Mouse (Mus musculus) heart, postnatal 36 days (tissue): ENCODE measurements around the gene 6030468B19Rik. TPM values are rescaled to one million over a fixed set of nuclear protein-coding genes. Genes with fewer than 3 reads are reported as not detected.
"Not testable (repeated sequence)": the region's sequence is repeated elsewhere in the genome, so short reads cannot be mapped to it uniquely, and the experiment has no call there.

Experiments used
- DNase-seq, 2 experiments: peaks; one replicate each; pipeline ENCODE4 v3.0.0; 2021 to 2022
- intact Hi-C: fragments of 180-260 bp; cut with DNase I; formaldehyde crosslinking; loops from one replicate; pipeline ENCODE4 v1.15.1; 2025
- total RNA-seq, 2 experiments: library from RNA; stranded (reverse); gene quantifications; 2 replicates each; pipeline ENCODE4 v1.2.3; 2021

6030468B19Rik gene
- total RNA-seq, 2 experiments from 2014 or later, result not detected

DNA sequence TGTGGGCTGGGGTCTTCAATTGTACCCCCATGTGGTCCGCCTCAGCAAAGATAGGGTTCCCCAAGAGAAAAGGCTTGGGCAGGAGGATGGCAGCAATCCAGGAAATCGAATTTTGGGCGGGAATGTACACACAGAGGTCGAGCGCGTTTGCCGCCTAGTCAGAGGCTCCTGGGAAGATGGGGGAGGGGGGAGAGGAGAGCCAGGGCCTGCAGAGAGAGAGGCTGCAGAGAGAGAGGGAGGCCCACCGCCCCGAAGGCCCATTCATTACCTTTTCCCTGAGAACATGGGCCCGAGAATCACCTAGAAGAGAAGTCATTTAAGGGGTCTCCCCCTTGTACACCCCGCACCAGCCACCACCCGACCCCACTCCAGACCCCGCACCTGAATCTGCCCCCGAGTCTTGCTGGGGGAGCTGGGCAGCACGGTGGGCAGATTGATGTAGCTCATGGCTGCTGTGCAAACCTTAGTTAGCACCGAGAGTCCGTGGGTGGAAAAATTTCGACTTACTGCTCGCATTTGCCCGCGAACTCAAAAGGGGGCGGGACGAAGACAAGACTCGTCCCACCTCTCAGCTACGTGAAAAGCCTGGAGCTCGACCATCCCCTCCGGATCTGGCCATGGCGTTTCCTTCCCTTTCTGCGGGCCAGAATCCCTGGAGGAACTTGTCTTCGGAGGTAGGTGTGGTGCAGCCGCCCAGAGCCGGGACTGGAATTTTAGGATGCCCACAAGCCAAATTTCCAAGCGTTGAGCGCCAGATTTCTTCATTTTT lies 28.1 kb downstream of the 6030468B19Rik start, which contains the start of the genes Afmid and Tk1:
Gene Afmid (plus strand): TSS at position 592 of the 769 bp plus-strand sequence.
Gene Tk1 (minus strand): TSS at position 760 of the 769 bp plus-strand sequence.
- peak; percentile 67 to 68 for DNase-seq
- intact Hi-C loops, result loop anchor here (1.0 to 5.0 kb wide), 3 partner anchors 43 to 343 kb away; partner anchors contain the start of genes Gm11733, Tmc6 and Tmc8

DNA sequence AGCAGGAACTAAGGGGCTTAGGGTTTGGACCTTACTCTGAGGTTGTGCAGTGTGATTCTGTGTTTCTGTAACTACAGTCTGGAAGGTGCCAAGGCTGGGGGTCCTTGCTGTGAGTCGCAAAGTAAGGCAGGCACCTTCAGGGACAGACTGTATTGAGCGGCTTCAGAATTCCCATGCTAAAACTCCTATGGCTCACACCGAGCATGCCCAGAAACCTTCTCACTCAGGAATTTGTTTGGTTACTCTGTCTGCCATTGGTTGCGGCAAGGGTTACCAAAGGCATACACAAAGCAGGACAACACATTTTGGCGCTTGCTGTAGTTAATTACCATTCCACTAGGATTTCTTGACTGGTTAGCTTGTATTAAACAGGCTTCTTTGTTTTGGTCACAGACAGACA lies 28.7 kb downstream of the 6030468B19Rik start:
- DNase-seq, result no peak
- intact Hi-C loops, result loop anchor here (5.0 kb wide), 1 partner anchor 344 kb away; the partner anchor contains the start of gene Gm11733

DNA sequence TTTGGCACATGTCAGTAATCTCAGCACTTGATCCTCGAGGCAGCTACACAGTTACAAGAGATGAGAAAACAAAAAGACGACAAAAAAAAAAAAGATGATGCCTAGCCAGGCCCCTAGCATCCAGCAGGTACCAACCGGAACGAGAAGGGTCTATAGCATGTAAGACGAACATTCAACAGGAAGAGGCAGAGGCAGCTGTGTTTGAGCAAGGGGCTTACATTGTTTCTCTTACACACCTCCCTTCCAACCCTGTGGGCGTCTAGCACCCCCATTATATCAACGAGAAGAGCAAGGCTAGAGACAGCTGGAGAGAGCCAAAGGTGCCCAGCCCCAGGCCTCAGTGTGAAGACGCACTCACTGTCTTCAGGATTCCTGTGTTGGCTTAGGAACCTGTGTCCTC lies 29.5 kb downstream of the 6030468B19Rik start:
- no peak for DNase-seq
- intact Hi-C loops, result loop anchor here (5.0 kb wide), 1 partner anchor 345 kb away; the partner anchor contains the start of gene Gm11733

DNA sequence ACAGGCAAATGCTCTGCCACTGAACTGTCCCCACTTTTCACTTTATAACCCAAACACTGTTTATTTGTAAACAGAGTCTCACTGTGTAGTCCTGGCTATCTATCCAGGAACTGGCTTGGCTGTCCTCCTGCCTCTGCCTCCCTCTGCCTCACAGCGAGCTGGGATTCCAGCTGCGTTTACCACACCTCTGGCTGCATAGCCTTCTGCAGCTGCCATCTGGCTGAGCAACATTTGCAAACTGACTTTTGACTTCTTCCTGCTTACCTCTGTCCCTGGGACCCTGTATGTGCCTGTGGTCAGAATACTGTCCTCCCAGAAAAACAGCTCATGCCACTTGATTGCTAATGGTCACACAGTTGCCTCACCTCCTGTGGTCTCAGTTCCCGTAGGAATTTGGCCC lies 29.9 kb downstream of the 6030468B19Rik start:
- intact Hi-C loops, result loop anchor here (5.0 kb wide), 1 partner anchor 345 kb away; the partner anchor contains the start of gene Gm11733
- no peak for DNase-seq

GRCm38 (mm10) chr11:117828149-117828887 lies 30.9 kb downstream of the 6030468B19Rik start:
- no peak for DNase-seq
- intact Hi-C loops, result loop anchor here (5.0 kb wide), 1 partner anchor 346 kb away; the partner anchor contains the start of gene Gm11733

- peak in 1 of 2 experiments; percentile 65 for DNase-seq
- intact Hi-C loops, result loop anchor here (5.0 kb wide), 1 partner anchor 347 kb away; the partner anchor contains the start of gene Gm11733
Observed at GRCm38 (mm10) chr11:117828888-117829604, 31.6 kb downstream of the 6030468B19Rik start.

GRCm38 (mm10) chr11:117829671-117830215 lies 32.3 kb downstream of the 6030468B19Rik start:
- DNase-seq, result no peak

DNA sequence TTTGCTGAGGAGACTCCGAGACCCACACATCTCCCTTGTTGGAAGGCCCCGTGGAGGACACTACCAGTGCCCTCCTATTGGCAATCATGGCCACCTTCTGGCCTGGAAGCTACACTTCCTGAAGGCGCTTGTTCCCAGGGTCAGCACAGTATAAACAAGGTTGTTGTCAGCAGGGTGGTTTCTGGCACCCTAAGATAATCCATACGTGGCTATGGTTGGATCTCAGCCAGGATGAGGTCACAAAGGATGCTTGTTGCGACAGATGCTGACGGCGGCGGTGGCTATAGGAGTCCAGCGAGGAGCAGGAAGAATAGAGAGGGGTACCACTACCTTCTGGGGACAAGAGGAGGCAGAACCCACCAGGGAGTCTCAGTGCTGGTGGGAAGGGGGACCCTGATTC lies 32.9 kb downstream of the 6030468B19Rik start:
- no peak for DNase-seq
- intact Hi-C loops, result no loop called here

More at GRCm38 (mm10) chr11:117829671-117830215, 32.3 kb downstream of the 6030468B19Rik start:
- intact Hi-C loops, result loop anchor here (5.0 kb wide), 1 partner anchor 347 kb away; the partner anchor contains the start of gene Gm11733

DNA sequence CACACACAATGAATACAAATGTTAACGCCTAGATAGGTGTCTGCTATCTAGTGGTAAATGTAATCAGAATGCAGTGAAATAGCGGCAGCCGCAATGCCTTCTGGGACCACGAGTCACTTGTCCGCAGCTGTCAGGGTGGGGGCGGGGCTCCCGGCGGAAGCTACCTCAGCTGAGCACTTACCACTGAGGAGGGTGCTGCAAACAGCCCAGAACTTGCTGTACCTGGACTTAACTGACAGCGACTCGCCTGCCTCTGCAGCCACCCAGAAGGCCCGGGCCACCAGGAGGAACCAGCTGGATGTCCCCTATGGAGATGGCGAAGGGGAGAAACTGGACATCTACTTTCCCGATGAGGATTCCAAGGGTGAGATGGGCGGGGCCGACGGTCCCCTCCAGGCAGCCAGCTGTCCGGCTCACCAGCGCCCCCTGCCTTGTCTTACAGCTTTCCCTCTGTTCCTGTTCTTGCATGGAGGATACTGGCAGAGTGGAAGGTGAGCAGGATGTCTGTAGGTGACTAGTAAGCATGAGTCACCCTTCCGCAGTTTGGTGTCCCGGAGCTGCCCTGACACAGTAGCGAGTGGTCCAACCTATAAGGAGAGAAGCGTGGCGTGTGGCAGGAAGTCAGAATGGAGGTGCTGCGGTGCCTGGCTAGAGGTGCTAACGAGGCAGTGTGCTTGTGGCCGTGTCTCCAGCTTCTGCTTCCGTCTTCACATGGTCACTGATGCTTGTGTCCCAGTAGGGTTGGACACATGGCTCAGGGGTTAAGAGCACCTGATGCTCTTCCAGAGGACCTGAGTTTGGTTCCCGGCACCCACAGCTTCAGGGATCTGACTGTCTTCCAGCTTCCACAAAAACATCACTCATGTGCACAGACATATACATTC lies 34.9 kb downstream of the 6030468B19Rik start:
- peak; percentile 75 to 80 for DNase-seq
- intact Hi-C loops, result no loop called here

- DNase-seq, intact Hi-C loops: not testable (repeated sequence)
Observed at GRCm38 (mm10) chr11:117833509-117833908, 36.0 kb downstream of the 6030468B19Rik start.

- intact Hi-C loops, result no loop called here
- DNase-seq, result no peak
Observed at GRCm38 (mm10) chr11:117834086-117834485, 36.6 kb downstream of the 6030468B19Rik start.

GRCm38 (mm10) chr11:117836306-117836705 lies 38.8 kb downstream of the 6030468B19Rik start:
- intact Hi-C loops, result no loop called here
- DNase-seq, result no peak

- intact Hi-C loops, result no loop called here
- no peak for DNase-seq
Observed at GRCm38 (mm10) chr11:117838572-117838971, 41.1 kb downstream of the 6030468B19Rik start.

DNA sequence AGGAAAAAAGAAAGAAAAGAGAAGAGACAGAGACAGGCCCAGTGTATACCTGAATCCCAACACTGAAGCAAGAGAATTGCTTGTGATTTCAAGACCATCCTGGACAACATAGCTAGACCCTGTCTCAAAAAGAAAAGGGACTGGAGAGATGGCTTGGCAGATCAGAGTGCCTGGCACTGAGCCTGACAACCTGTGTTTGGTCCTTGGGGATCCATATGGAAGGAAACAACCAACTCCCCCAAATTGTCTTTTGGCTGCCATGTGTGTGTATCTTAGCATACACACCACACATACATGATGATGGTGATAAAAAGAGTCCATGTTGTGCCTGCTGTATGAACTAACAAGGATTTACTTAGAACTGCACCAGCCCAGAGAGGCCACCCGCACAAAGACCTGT lies 41.6 kb downstream of the 6030468B19Rik start:
- DNase-seq, result no peak
- intact Hi-C loops, result no loop called here

- no peak for DNase-seq
- intact Hi-C loops, result no loop called here
Observed at GRCm38 (mm10) chr11:117840910-117841309, 43.5 kb downstream of the 6030468B19Rik start.

DNA sequence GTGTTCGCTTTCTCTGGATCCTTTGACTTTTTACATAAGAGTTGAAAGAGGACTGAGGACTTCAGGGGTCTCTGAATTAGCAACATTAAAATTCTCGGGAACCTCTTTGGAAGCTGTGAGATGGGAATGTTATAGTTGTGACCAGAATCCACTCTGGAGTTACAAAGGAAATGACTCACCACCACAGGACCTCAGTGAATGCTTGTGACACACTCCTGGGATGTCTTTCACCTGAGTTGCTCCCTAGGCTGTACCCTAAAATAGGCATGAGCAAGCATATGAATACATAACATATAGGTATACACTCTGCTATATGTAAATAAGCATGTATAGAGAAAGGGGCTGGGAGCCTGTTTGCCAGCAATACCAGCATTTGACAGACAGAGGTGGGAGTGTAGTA lies 46.0 kb downstream of the 6030468B19Rik start:
- intact Hi-C loops, result no loop called here
- no peak for DNase-seq

DNA sequence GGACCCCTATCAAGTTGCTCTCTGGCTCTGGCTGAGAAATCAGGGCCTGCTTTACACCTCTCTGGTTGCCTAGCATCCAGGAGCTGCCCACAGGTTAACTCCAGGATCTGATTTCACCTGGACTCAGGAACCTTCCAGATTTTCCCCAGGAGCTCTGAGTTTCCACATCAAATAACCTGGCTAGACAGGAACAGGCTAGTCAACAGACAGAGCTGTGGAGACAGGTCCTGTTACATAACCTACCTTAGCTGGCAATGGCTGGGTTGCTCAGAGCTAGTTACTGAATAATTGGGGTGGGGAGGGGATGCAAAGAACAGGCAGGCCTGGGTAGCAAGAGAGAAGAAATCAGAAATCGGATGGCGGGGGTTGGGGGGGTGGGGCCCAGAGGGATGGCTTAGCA lies 47.5 kb downstream of the 6030468B19Rik start:
- intact Hi-C loops, result no loop called here
- no peak for DNase-seq

- intact Hi-C loops, result no loop called here
- DNase-seq, result no peak
Observed at GRCm38 (mm10) chr11:117845651-117846050, 48.2 kb downstream of the 6030468B19Rik start.

DNA sequence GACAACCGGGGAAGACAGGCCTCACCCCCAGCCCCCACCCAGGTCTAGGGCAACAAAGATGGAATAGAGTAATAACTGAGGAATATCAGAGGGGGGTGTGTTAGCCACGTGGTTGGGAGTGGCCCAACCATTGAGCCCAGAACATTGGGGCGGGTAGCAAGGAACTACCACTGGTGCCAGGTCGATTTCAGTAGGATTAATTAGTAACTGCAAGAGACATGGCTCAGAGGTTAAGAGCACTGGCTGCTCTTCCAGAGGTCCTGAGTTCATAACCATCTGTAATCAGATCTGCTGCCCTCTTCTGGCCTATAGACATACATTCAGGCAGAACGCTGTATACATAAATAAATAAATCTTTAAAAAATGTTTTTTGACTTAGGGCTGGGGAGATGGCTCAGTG lies 49.2 kb downstream of the 6030468B19Rik start:
- intact Hi-C loops, result no loop called here
- no peak for DNase-seq
